Mouse (Mus musculus) forebrain, postnatal 0 days (tissue): Measurements from ENCODE around the gene Zranb2. TPM values are rescaled to one million over a fixed set of nuclear protein-coding genes. Genes with fewer than 3 reads are reported as not detected.

Experiments
- ATAC-seq: fragments of 200-750 bp; cut with Nextera tagmentation; 2 replicates; pipeline ENCODE4 v1.8.0; 2017; ENCODE audit warnings: mild to moderate bottlenecking, moderate library complexity
- DNase-seq: peaks from one replicate; pipeline ENCODE4 v3.0.0-alpha.2; 2015
- H3K27ac ChIP-seq: fragments of 300-500 bp; sonication (generic); 2 replicates; pipeline ENCODE4 v1.5.1; 2014; ENCODE audit warnings: low read depth, mild to moderate bottlenecking, antibody characterized with exemption, low read length, moderate library complexity, mixed read lengths
- H3K27me3 ChIP-seq: fragments of 300-500 bp; sonication (generic); 2 replicates; pipeline ENCODE4 v1.6.1; 2014; ENCODE audit warnings: mild to moderate bottlenecking, low read length, mixed read lengths; ENCODE audit not compliant: insufficient read depth
- H3K36me3 ChIP-seq: fragments of 300-500 bp; sonication (generic); 2 replicates; pipeline ENCODE4 v1.6.1; 2014; ENCODE audit warnings: mild to moderate bottlenecking, moderate library complexity; ENCODE audit not compliant: insufficient read depth
- H3K4me1 ChIP-seq: fragments of 300-500 bp; sonication (generic); 2 replicates; pipeline ENCODE4 v1.6.1; 2014; ENCODE audit warnings: antibody characterized with exemption; ENCODE audit not compliant: insufficient read depth
- H3K4me2 ChIP-seq: fragments of 300-500 bp; sonication (generic); 2 replicates; pipeline ENCODE4 v1.6.1; 2014; ENCODE audit warnings: low read depth, mild to moderate bottlenecking, moderate library complexity
- H3K4me3 ChIP-seq: fragments of 300-500 bp; sonication (generic); 2 replicates; pipeline ENCODE4 v1.5.1; 2014; ENCODE audit warnings: low read depth, low read length, mixed read lengths
- H3K9ac ChIP-seq: fragments of 300-500 bp; sonication (generic); 2 replicates; pipeline ENCODE4 v1.6.1; 2014; ENCODE audit warnings: mild to moderate bottlenecking
- H3K9me3 ChIP-seq: fragments of 300-500 bp; sonication (generic); 2 replicates; pipeline ENCODE4 v1.6.1; 2016; ENCODE audit warnings: low read length
- CTCF ChIP-seq: sonication (generic); IDR thresholded peaks from 2 replicates; pipeline ENCODE4 v1.5.1; 2016; ENCODE audit warnings: antibody characterized with exemption, control low read depth, low read depth
- WGBS: fragments of 180-500 bp; shearing (Covaris S2); extraction: QIAGEN DNeasy Blood & Tissue Kit; methylation state at CpG from one replicate; pipeline ENCODE4 v1.1.7; 2014; 5-methylcytosine and 5-hydroxymethylcytosine counted together
- polyA plus RNA-seq: library from polyadenylated mRNA; unstranded; fragments of >200 nt; fragmentation: Nextera tagmentation; extraction: Ambion mirVana; gene quantifications from 2 replicates; pipeline ENCODE4 v1.2.1, GENCODE M21; 2015
- total RNA-seq: library from RNA; depleted of rRNA; stranded (reverse); fragments of >200 nt; gene quantifications from 2 replicates; pipeline ENCODE4 v1.2.3, GENCODE M21; 2014

The Zranb2 gene
- total and polyA plus RNA-seq, 2 experiments from 2014 or later, result 82.6 to 109 TPM

DNA sequence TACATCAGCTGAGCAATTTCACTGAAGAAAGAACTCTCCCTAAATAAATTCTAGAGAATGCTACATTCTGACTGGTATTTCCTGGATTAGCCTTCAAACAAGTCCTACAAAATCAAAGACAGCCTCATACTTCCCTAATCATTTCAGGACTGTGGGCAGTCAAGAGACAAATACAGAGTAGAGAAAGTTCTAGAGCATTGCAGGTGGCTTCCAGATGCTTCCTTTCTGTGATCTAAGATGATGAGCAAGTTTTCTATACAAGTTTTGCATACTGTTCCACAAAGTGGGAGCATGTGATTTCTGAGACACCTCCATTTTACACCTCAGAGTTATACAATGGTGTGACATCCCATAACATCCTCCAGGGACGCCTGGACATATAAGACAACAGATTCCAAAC, 10.1 kb upstream of the Zranb2 start:
- WGBS, result 42% methylated on average over 1 of the region's 1 CpGs

DNA sequence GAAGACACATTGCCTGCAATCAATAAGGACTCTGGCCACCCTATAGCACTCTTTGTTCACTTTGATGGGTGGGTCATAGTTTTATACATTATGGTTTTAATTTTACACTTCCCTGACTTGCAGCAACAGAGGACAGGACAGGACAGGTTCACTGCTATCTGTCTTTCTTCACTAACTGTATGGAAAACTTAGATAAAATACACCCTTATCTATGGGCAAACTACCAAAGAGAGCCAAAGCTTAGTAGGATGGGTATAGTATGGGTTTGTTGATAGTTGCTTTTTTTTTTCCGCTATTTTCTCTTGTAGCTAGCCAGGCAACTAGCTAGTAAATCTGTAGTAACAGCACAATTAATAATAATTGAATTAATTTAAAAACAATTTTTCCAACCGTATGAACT, 2.4 kb upstream of the Zranb2 start:
- DNase-seq, result no peak
- no peaks in the 10 kb centered on the region for H3K36me3 ChIP-seq
- no peak overlapping the region for H3K4me2 ChIP-seq
- no peak for TF ChIP-seq CTCF
- H3K27ac ChIP-seq, result no peak overlapping the region
- H3K9ac ChIP-seq, result no peak overlapping the region
- 76% methylated on average over 2 of the region's 2 CpGs for WGBS
- ATAC-seq, result no peak
- H3K4me3 ChIP-seq, result no peak overlapping the region
- peaks cover 34% of the 10 kb centered on the region for H3K27me3 ChIP-seq
- H3K9me3 ChIP-seq, result no peaks in the 10 kb centered on the region
- peaks cover 10% of the 10 kb centered on the region; the same call in 1 of the 2 replicates for H3K4me1 ChIP-seq

More for the DNA sequence above, 10.1 kb upstream of the Zranb2 start:
- H3K36me3 ChIP-seq, result no peaks in the 10 kb centered on the region
- H3K4me1 ChIP-seq, result no peaks in the 10 kb centered on the region
- H3K4me2 ChIP-seq, result no peak overlapping the region
- no peaks in the 10 kb centered on the region for H3K9me3 ChIP-seq
- ATAC-seq, result no peak
- H3K27ac ChIP-seq, result no peak overlapping the region
- TF ChIP-seq CTCF, result no peak
- no peak for DNase-seq
- peaks cover 7% of the 10 kb centered on the region; the same call in 1 of the 2 replicates for H3K27me3 ChIP-seq
- H3K9ac ChIP-seq, result no peak overlapping the region
- H3K4me3 ChIP-seq, result no peak overlapping the region

DNA sequence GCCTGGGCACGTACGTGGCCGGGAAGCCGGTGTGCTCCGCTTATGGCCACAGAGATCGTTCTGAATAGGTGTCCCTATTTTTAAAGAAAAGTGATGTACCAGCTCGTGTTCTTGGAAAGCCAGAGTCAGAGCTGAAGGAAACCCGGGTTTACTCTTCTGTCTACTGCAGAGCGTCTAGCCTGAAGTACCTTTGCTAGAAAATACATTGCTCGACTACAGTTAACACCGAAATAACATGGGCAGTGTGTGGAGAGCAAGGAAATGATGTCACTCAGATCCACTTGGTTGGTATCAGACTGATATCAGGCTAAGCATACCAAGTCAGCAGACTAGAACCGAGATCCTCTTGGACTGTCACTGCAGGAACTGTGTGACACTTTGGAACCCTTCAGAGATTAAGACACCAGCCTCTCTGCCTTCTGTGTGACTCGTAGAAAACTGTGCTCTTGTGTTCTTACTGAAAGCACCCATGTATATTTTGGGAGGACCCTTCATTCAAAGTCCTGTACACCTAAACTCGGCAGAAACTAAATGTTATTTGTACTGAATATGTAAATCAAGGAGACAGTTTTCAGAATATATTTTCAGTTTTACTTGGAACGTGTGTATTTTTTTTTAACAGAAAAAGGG, 941 bp downstream of the Zranb2 start:
- Histone ChIP-seq H3K27me3 (peaks cover 22% of the 10 kb centered on the region), H3K9me3 (no peaks in the 10 kb centered on the region), H3K27ac (peak overlapping the region; percentile 93), H3K36me3 (peaks cover 13% of the 10 kb centered on the region), H3K4me1 (peaks cover 14% of the 10 kb centered on the region; the same call in 1 of the 2 replicates), H3K4me2 (peak overlapping the region; percentile 67), H3K9ac (peak overlapping the region; percentile 89), H3K4me3 (peak overlapping the region; percentile 87)
- ATAC-seq, result peak; percentile 21
- peak; percentile 66 for DNase-seq
- 2% methylated on average over 15 of the region's 15 CpGs for WGBS
- no peak for TF ChIP-seq CTCF

DNA sequence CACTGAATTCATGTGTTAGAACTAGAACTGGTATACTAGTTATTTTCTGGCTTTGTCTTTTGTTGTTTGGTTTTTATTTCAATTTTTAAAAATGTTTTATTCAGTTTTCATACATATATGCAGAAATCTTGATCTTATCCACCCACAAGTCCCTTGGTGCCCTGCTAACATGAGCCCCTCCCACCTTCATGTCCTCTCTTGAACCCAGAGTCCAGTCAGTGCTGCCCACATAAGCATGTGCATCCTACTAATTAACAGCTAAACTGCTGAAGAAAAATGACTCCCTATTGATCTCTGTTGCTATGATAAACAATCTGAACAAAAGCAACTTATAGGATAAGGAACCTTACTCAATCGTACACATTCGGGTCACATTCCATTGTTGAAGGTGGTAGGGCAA, 15.4 kb downstream of the Zranb2 start:
- no peaks in the 10 kb centered on the region for H3K4me1 ChIP-seq
- WGBS, result 94% methylated on average over 2 of the region's 2 CpGs
- no peak overlapping the region for H3K4me2 ChIP-seq
- no peaks in the 10 kb centered on the region for H3K9me3 ChIP-seq
- no peak for TF ChIP-seq CTCF
- no peak overlapping the region for H3K27ac ChIP-seq
- ATAC-seq, result no peak
- DNase-seq, result no peak
- peaks cover 36% of the 10 kb centered on the region for H3K36me3 ChIP-seq
- no peaks in the 10 kb centered on the region for H3K27me3 ChIP-seq
- H3K4me3 ChIP-seq, result no peak overlapping the region
- H3K9ac ChIP-seq, result no peak overlapping the region

DNA sequence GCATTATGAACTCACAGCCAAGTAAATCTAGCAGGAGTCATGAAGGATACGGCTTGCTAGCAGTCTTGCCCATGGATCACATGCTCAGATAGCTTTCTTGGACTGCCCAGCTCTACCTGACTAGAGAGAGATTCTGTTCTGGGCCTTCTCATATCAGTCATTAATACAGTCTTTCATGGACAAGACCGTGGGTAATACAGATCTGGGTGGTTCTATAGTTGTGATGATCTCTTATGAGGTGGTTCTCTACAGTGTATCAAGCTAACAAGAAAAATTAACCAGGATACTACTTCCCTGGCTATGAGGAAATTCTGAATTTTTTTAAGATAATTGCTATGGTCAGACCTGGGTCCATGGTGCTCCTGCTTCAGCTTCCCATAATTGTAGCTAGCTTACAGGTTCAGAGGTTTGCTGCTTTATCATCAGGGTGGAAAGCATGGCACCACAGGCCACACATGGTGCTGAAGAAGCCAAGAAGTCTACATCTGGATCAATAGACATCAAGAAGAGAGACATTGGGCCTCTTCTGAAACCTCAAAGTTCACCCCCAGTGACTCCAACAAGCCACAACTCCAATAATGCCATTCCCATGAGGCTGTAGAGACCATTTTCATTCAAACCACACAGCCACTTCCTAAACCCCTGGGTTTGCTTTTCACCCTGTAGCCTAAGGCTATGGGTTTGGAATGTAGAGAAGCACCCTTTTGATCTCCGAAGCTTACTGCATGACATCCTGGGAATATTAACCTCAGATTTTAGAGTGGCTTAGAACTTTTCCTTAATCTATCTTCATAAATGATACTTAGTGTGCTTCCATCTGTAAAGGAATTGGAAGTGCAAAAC, 16.0 kb downstream of the Zranb2 start:
- H3K4me1 ChIP-seq, result no peaks in the 10 kb centered on the region
- 96% methylated on average over 3 of the region's 3 CpGs for WGBS
- TF ChIP-seq CTCF, result no peak
- H3K27me3 ChIP-seq, result no peaks in the 10 kb centered on the region
- no peak overlapping the region for H3K27ac ChIP-seq
- H3K9me3 ChIP-seq, result no peaks in the 10 kb centered on the region
- H3K4me2 ChIP-seq, result no peak overlapping the region
- DNase-seq (no peak), ATAC-seq (peak; percentile 10; the same call in 1 of the 2 replicates)
- H3K9ac ChIP-seq, result no peak overlapping the region
- peaks cover 32% of the 10 kb centered on the region for H3K36me3 ChIP-seq
- no peak overlapping the region for H3K4me3 ChIP-seq

DNA sequence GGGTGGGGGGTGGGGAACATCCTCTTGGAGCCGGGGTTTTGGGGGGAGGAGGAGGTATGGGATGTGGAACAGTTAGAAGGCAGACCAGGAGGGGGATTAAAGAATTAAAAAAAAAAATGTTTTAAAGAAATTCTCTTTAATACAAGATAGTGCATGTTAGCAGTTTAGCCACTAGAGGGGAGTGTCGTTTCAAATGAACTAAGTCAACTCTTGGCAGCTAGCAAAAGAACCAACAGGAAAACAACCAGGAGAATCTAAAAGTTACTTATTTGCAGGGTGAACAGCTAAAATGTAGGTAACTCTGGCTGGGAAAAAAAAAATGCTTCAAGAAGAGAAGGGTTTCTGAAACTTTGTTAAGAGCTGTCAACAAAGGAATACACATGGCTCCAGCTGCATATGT, 31.2 kb downstream of the Zranb2 start:
- 7% methylated on average over 2 of the region's 2 CpGs for WGBS
- ATAC-seq, result peak; percentile 21; the same call in 1 of the 2 replicates

More for the DNA sequence above, 31.2 kb downstream of the Zranb2 start:
- Histone ChIP-seq H3K4me2 (no peak overlapping the region), H3K9ac (no peak overlapping the region), H3K36me3 (no peaks in the 10 kb centered on the region), H3K9me3 (no peaks in the 10 kb centered on the region), H3K4me1 (peaks cover 3% of the 10 kb centered on the region; the same call in 1 of the 2 replicates), H3K27me3 (peaks cover 28% of the 10 kb centered on the region), H3K27ac (no peak overlapping the region), H3K4me3 (no peak overlapping the region)
- DNase-seq, result peak; percentile 81
- peak; percentile 73 for TF ChIP-seq CTCF
